Mouse (Mus musculus) lung, postnatal 0 days (tissue): ENCODE data around the gene Gm49369. TPM values are rescaled to one million over a fixed set of nuclear protein-coding genes. Genes with fewer than 3 reads are reported as not detected.
A peak's percentile ranks its signal among the peaks of the same experiment; 100 is the strongest.

Experiments used
- ATAC-seq: fragments of 200-750 bp; cut with Nextera tagmentation; 2 replicates; pipeline ENCODE4 v1.8.0; 2017; ENCODE audit warnings: moderate library complexity
- DNase-seq: peaks from one replicate; pipeline ENCODE4 v3.0.0-alpha.2; 2016; ENCODE audit warnings: low spot score
- H3K27ac ChIP-seq: fragments of 300-500 bp; sonication (generic); 2 replicates; pipeline ENCODE4 v1.5.1; 2014; ENCODE audit warnings: antibody characterized with exemption, mild to moderate bottlenecking, low read length, mixed read lengths
- H3K27me3 ChIP-seq: fragments of 300-500 bp; sonication (generic); replicated peaks from 2 replicates; pipeline ENCODE4 v1.6.1; 2014; ENCODE audit warnings: low read length, mixed read lengths; ENCODE audit not compliant: insufficient read depth
- H3K36me3 ChIP-seq: fragments of 300-500 bp; sonication (generic); 2 replicates; pipeline ENCODE4 v1.6.1; 2014; ENCODE audit warnings: low read length, mixed read lengths; ENCODE audit not compliant: insufficient read depth
- H3K4me1 ChIP-seq: fragments of 300-500 bp; sonication (generic); 2 replicates; pipeline ENCODE4 v1.6.1; 2014; ENCODE audit warnings: antibody characterized with exemption, low read depth, low read length, mixed read lengths; ENCODE audit not compliant: insufficient read depth
- H3K4me2 ChIP-seq: fragments of 300-500 bp; sonication (generic); replicated peaks from 2 replicates; pipeline ENCODE4 v1.6.1; 2014; ENCODE audit warnings: low read depth, mild to moderate bottlenecking, low read length, moderate library complexity, mixed read lengths
- H3K4me3 ChIP-seq: fragments of 300-500 bp; sonication (generic); 2 replicates; pipeline ENCODE4 v1.5.1; 2014; ENCODE audit warnings: low read depth, low read length
- H3K9ac ChIP-seq: fragments of 300-500 bp; sonication (generic); replicated peaks from 2 replicates; pipeline ENCODE4 v1.6.1; 2014; ENCODE audit warnings: low read depth, mild to moderate bottlenecking
- H3K9me3 ChIP-seq: fragments of 300-500 bp; sonication (generic); 2 replicates; pipeline ENCODE4 v1.6.1; 2016; ENCODE audit warnings: low read length, mixed read lengths
- CTCF ChIP-seq: IDR thresholded peaks from 2 replicates; pipeline ENCODE4 v1.5.1; 2016; ENCODE audit warnings: antibody characterized with exemption, mild to moderate bottlenecking
- EP300 ChIP-seq: IDR thresholded peaks from 2 replicates; pipeline ENCODE4 v1.6.1; 2016; ENCODE audit warnings: antibody characterized with exemption, mild to moderate bottlenecking, control low read depth
- WGBS: fragments of 180-500 bp; shearing (Covaris S2); extraction: QIAGEN DNeasy Blood & Tissue Kit; methylation state at CpG from one replicate; pipeline ENCODE4 v1.1.7; 2014; 5-methylcytosine and 5-hydroxymethylcytosine counted together
- polyA plus RNA-seq: library from polyadenylated mRNA; unstranded; fragments of >200 nt; fragmentation: Nextera tagmentation; extraction: Ambion mirVana; gene quantifications from 2 replicates; pipeline ENCODE4 v1.2.1, GENCODE M21; 2015

The Gm49369 gene
- polyA plus RNA-seq, 1 experiment from 2014 or later, result 0.80 TPM

DNA sequence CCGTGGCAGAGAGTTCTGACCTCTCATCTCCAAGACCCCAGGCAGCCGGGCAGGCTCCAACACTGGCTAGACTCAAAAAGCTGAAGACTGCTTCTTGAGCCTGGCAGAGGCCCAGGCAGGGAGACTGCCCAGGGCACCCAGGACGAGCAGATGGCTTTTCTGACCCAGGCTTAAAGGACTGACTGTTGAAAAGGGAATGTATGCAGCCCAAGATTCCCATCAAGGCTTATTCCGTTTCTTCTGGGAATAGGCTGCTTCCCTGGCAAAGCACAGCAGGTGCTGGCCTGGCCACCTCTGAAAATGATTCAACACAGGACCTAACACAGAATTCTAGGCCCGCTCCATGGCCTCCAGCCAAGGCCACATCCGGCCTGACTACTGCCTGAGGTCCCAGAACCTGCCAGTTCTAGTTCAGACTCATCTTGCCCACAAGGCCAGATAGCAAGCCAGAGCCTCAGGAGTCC, 7.2 kb downstream of the Gm49369 start:
- H3K9ac ChIP-seq, result no peak overlapping the region
- no peaks in the 10 kb centered on the region for H3K9me3 ChIP-seq
- peaks cover 13% of the 10 kb centered on the region for H3K27me3 ChIP-seq
- 75% methylated on average over 6 of the region's 6 CpGs for WGBS
- no peak overlapping the region for H3K4me3 ChIP-seq
- peaks cover 34% of the 10 kb centered on the region for H3K36me3 ChIP-seq
- TF ChIP-seq CTCF, result no peak
- no peak for TF ChIP-seq EP300
- ATAC-seq, result no peak
- DNase-seq, result no peak
- H3K4me1 ChIP-seq, result 0 out of 2 replicates have a peak, but pooled peaks cover 3% of the 10 kb centered on the region
- no peak overlapping the region for H3K27ac ChIP-seq
- H3K4me2 ChIP-seq, result no peak overlapping the region

- H3K27me3 ChIP-seq, result peaks cover 13% of the 10 kb centered on the region
- TF ChIP-seq EP300, result no peak
- no peak for TF ChIP-seq CTCF
- H3K9ac ChIP-seq, result no peak overlapping the region
- H3K4me3 ChIP-seq, result no peak overlapping the region
- H3K27ac ChIP-seq, result no peak overlapping the region
- peaks cover 26% of the 10 kb centered on the region for H3K36me3 ChIP-seq
- WGBS, result 89% methylated on average over 5 of the region's 5 CpGs
- ATAC-seq (no peak), DNase-seq (no peak)
- H3K9me3 ChIP-seq, result no peaks in the 10 kb centered on the region
- H3K4me2 ChIP-seq, result no peak overlapping the region
- H3K4me1 ChIP-seq, result 0 out of 2 replicates have a peak, but pooled peaks cover 3% of the 10 kb centered on the region
Measured at GRCm38 (mm10) chr7:142374413-142375015, 8.0 kb downstream of the Gm49369 start.

DNA sequence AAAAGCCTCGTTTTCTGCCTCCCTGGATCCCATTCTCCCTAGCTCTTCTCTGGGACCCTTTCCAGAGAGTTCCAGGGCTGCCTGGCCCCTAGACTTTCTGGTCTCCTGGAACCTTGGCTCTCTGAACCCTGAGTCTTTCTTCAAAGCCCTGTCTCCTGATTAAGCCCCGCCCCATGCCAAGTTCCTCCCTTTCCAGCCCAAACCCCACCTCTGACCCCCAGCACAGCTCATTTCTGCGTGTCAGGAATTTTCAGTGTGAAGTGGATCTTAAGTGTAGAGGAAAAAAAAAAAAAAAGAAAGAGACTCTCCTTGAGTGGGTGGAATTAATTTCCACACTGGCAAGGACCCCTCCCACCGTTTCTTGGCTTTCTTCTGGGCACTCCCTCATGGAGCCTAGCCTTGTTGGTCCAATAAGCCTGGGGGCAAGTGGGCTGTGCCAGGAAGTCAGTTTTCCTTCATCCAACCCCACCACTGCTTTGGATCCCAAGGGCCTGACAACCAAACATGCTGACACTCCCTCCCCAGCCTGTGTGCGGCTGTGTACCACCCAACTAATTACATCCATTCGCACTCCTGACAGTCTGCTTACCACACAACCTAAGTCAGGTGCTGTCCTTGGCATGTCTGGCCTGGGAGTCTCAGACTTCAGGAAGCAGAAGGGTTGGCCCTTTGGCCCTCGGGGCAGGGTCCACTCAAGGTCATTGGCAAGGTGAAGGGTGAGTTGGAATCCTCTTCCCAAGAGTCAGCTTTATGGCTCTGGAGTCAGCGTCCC, 8.6 kb downstream of the Gm49369 start, which contains the start of gene Ifitm10:
Gene Ifitm10, minus strand, starts transcription at position 113 of the 772 bp plus-strand sequence.
- ATAC-seq (no peak), DNase-seq (no peak)
- WGBS, result 52% methylated on average over 8 of the region's 8 CpGs
- Histone ChIP-seq H3K4me1 (0 out of 2 replicates have a peak, but pooled peaks cover 3% of the 10 kb centered on the region), H3K27me3 (peaks cover 13% of the 10 kb centered on the region), H3K36me3 (peaks cover 19% of the 10 kb centered on the region; the same call in 1 of the 2 replicates), H3K9me3 (no peaks in the 10 kb centered on the region), H3K9ac (no peak within 1 kb of the TSS), H3K4me2 (peak within 1 kb of the TSS; percentile 77; the same call in 1 of the 2 replicates), H3K4me3 (peak within 1 kb of the TSS; percentile 38; the same call in 1 of the 2 replicates), H3K27ac (no peak within 1 kb of the TSS)
- TF ChIP-seq CTCF (no peak), EP300 (no peak)

DNA sequence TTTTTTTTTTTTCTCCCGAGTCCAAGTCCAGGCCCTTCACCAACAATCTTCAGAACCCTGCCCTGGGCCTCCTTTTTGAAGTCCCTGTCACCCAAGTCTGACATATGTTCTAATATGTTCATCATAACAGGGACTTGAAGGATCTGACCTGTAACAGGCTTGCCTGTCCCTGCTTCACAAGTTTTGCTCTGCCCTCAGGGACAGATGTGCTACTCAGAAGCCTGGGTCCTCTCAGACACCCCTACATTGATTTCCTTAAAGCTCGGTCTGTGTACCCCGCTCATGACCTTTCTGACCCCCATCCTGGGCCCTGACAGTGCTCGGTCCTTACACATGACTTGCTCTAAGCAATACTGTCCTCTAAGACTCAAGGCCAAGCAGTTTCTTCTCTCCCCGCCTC, 9.4 kb downstream of the Gm49369 start:
- Histone ChIP-seq H3K4me1 (0 out of 2 replicates have a peak, but pooled peaks cover 3% of the 10 kb centered on the region), H3K4me2 (no peak overlapping the region), H3K9ac (no peak overlapping the region), H3K36me3 (peaks cover 17% of the 10 kb centered on the region; the same call in 1 of the 2 replicates), H3K4me3 (no peak overlapping the region), H3K27me3 (peaks cover 13% of the 10 kb centered on the region), H3K27ac (no peak overlapping the region), H3K9me3 (no peaks in the 10 kb centered on the region)
- TF ChIP-seq EP300, result no peak
- TF ChIP-seq CTCF, result no peak
- WGBS, result 77% methylated on average over 5 of the region's 5 CpGs
- DNase-seq (no peak), ATAC-seq (no peak)

DNA sequence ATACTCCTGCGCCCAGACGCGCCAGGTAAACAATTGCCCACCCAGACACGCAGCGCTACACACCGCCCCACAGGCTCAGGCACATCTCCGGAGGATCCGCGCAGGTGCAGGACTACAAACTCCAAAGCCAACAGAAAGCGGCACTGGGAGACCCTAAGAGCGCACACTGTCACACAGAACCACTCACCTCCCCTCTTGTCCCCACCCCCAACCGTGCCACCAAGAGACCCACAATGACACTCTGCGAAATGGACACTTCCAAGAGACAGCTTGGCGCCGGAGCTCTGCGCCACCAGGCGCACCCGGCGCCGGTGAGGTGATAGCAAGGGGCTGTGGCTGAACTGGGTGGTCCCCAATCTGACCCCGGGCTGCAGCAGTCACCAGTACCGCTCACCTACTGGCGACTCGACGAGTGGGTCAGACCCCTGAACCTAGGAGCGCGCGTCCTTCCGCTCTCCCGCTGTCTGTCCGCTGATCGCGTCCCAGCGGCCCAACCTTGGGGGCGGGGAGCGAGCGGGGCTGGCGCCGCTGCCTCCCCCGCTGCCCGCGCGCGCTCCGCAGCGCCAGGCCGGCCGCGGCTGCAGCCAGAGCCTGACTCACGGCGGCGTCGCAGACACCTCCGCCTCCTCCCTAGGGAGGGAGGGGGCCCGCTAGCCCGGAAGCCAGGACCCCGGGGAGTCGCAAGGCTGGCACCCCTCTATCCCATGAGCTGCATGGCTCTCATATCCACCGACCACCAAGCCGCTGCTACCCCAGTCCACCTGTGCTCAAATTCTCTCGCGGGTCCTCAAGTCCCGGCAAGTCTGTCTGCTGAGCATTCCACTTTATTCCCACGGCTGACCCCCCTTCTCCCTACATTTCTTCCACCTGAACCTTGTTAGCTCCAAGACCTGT, 10.5 kb downstream of the Gm49369 start:
- Histone ChIP-seq H3K9ac (no peak overlapping the region), H3K4me1 (0 out of 2 replicates have a peak, but pooled peaks cover 3% of the 10 kb centered on the region), H3K9me3 (no peaks in the 10 kb centered on the region), H3K27me3 (peaks cover 13% of the 10 kb centered on the region), H3K36me3 (peaks cover 11% of the 10 kb centered on the region; the same call in 1 of the 2 replicates), H3K4me3 (peak overlapping the region; percentile 38), H3K4me2 (peak overlapping the region; percentile 77), H3K27ac (no peak overlapping the region)
- DNase-seq (peak; percentile 39), ATAC-seq (peak; percentile 48)
- 3% methylated on average over 40 of the region's 64 CpGs for WGBS
- TF ChIP-seq CTCF (no peak), EP300 (no peak)
